Mouse (Mus musculus) cerebellum, adult 2 months (tissue): ENCODE data around the gene Them4. TPM values are rescaled to one million over a fixed set of nuclear protein-coding genes. Genes with fewer than 3 reads are reported as not detected.

Experiments used
- DNase-seq, 2 experiments: peaks; one replicate each; pipeline ENCODE4 v3.0.0; 2021
- H3K27ac ChIP-seq: fragments of 200-500 bp; 2 replicates; pipeline ENCODE4 v1.5.1; 2012; ENCODE audit warnings: low read length, control low read depth, inconsistent platforms; ENCODE audit not compliant: insufficient read depth
- H3K27me3 ChIP-seq: fragments of 200-500 bp; 2 replicates; pipeline ENCODE4 v1.6.1; 2012; ENCODE audit warnings: inconsistent platforms, mild to moderate bottlenecking, low read length, moderate library complexity; ENCODE audit not compliant: control insufficient read depth, insufficient read depth
- H3K4me1 ChIP-seq: fragments of 200-500 bp; 2 replicates; pipeline ENCODE4 v1.6.1; 2011; ENCODE audit warnings: low read length; ENCODE audit not compliant: control insufficient read depth, insufficient read depth
- H3K4me3 ChIP-seq: fragments of 200-500 bp; replicated peaks from 2 replicates; pipeline ENCODE3; 2011; ENCODE audit warnings: mild to moderate bottlenecking, low read depth, low read length, control low read depth; ENCODE audit not compliant: insufficient read depth
- CTCF ChIP-seq: fragments of 200-500 bp; IDR thresholded peaks from 2 replicates; pipeline ENCODE4 v1.5.1; 2011; ENCODE audit warnings: low read depth, mild to moderate bottlenecking, control low read depth, low read length, moderate library complexity, borderline replicate concordance; ENCODE audit not compliant: insufficient read depth
- POLR2A ChIP-seq: fragments of 200-500 bp; IDR thresholded peaks from 2 replicates; pipeline ENCODE4 v1.6.1; 2011; ENCODE audit warnings: low read length, control low read depth, borderline replicate concordance; ENCODE audit not compliant: insufficient read depth
- WGBS: fragments of 180-500 bp; shearing (Covaris S2); methylation state at CpG from one replicate; pipeline ENCODE4 v1.1.7; 2018; 5-methylcytosine and 5-hydroxymethylcytosine counted together
- polyA plus RNA-seq: library from polyadenylated mRNA; depleted of rRNA; stranded (reverse); fragments of >200 nt; gene quantifications from 2 replicates; pipeline ENCODE4 v1.2.3, GENCODE M21; 2012

Gene Them4
- polyA plus RNA-seq, 1 experiment: 33.6 TPM

- no peaks in the 10 kb centered on the region for H3K27me3 ChIP-seq
- no peak overlapping the region for H3K27ac ChIP-seq
- DNase-seq: no peak
- 56% methylated on average over 2 of the region's 2 CpGs for WGBS
- no peak for TF ChIP-seq CTCF
- no peak for TF ChIP-seq POLR2A
- no peak overlapping the region for H3K4me3 ChIP-seq
- H3K4me1 ChIP-seq: peaks cover 23% of the 10 kb centered on the region
Observed at GRCm38 (mm10) chr3:94369709-94370108, 59.8 kb downstream of the Them4 start.

GRCm38 (mm10) chr3:94371637-94372036 is 61.7 kb downstream of the Them4 start:
- 2% methylated on average over 11 of the region's 11 CpGs for WGBS
- no peak overlapping the region for H3K27ac ChIP-seq
- TF ChIP-seq POLR2A: no peak
- peak; percentile 61 to 75 for DNase-seq
- no peak overlapping the region for H3K4me3 ChIP-seq
- H3K27me3 ChIP-seq: no peaks in the 10 kb centered on the region
- peaks cover 24% of the 10 kb centered on the region for H3K4me1 ChIP-seq

- WGBS: 0% methylated on average over 3 of the region's 3 CpGs
- peak in 1 of 2 experiments; percentile 19 for DNase-seq
- H3K27ac ChIP-seq: no peak overlapping the region
- H3K27me3 ChIP-seq: no peaks in the 10 kb centered on the region
- TF ChIP-seq CTCF: no peak
- TF ChIP-seq POLR2A: no peak
- no peak overlapping the region for H3K4me3 ChIP-seq
- peaks cover 24% of the 10 kb centered on the region for H3K4me1 ChIP-seq
Observed at GRCm38 (mm10) chr3:94372038-94372437, 62.1 kb downstream of the Them4 start.

- H3K27ac ChIP-seq: peak within 1 kb of the TSS; percentile 45
- H3K4me1 ChIP-seq: peaks cover 24% of the 10 kb centered on the region
- DNase-seq: peak; percentile 69 to 77
- WGBS: 13% methylated on average over 5 of the region's 5 CpGs
- no peaks in the 10 kb centered on the region for H3K27me3 ChIP-seq
- no peak for TF ChIP-seq POLR2A
- no peak for TF ChIP-seq CTCF
- H3K4me3 ChIP-seq: peak within 1 kb of the TSS; percentile 59
Observed at GRCm38 (mm10) chr3:94372641-94373040, 62.8 kb downstream of the Them4 start, which contains the start of gene Rorc. Gene Rorc, plus strand, starts transcription at chr3:94372794.

GRCm38 (mm10) chr3:94373090-94373489 is 63.2 kb downstream of the Them4 start:
- Histone ChIP-seq H3K27me3 (no peaks in the 10 kb centered on the region), H3K27ac (peak overlapping the region; percentile 45), H3K4me3 (peak overlapping the region; percentile 59), H3K4me1 (peaks cover 24% of the 10 kb centered on the region)
- TF ChIP-seq CTCF (no peak), POLR2A (no peak)
- 5% methylated on average over 10 of the region's 10 CpGs for WGBS
- DNase-seq: peak; percentile 35 to 49

GRCm38 (mm10) chr3:94373597-94374011 is 63.7 kb downstream of the Them4 start:
- Histone ChIP-seq H3K4me3 (peak overlapping the region; percentile 59), H3K27me3 (no peaks in the 10 kb centered on the region), H3K27ac (peak overlapping the region; percentile 15; the same call in 1 of the 2 replicates), H3K4me1 (peaks cover 24% of the 10 kb centered on the region)
- peak; percentile 58 to 69 for DNase-seq
- 4% methylated on average over 5 of the region's 5 CpGs for WGBS
- TF ChIP-seq POLR2A (no peak), CTCF (no peak)

GRCm38 (mm10) chr3:94374636-94375035 is 64.7 kb downstream of the Them4 start:
- no peaks in the 10 kb centered on the region for H3K27me3 ChIP-seq
- no peak overlapping the region for H3K4me3 ChIP-seq

GRCm38 (mm10) chr3:94375146-94375545 is 65.3 kb downstream of the Them4 start:
- WGBS: 49% methylated on average over 2 of the region's 2 CpGs
- DNase-seq: peak; percentile 26 to 27
- Histone ChIP-seq H3K4me1 (peaks cover 24% of the 10 kb centered on the region), H3K4me3 (no peak overlapping the region), H3K27ac (no peak overlapping the region), H3K27me3 (no peaks in the 10 kb centered on the region)
- no peak for TF ChIP-seq CTCF
- no peak for TF ChIP-seq POLR2A

More at GRCm38 (mm10) chr3:94374636-94375035, 64.7 kb downstream of the Them4 start:
- no peak for DNase-seq
- H3K4me1 ChIP-seq: peaks cover 24% of the 10 kb centered on the region
- TF ChIP-seq POLR2A: no peak
- no peak for TF ChIP-seq CTCF
- H3K27ac ChIP-seq: no peak overlapping the region
